Mouse (Mus musculus) hindbrain, embryonic 10.5 days (tissue): Measurements from ENCODE around the gene Ppib. TPM values are rescaled to one million over a fixed set of nuclear protein-coding genes. Genes with fewer than 3 reads are reported as not detected.

Experiments
- DNase-seq: peaks from one replicate; pipeline ENCODE4 v3.0.0-alpha.2; 2017; ENCODE audit warnings: low spot score
- H3K27ac ChIP-seq: fragments of 300-500 bp; sonication (generic); 2 replicates; pipeline ENCODE4 v1.5.1; 2016; ENCODE audit warnings: mild to moderate bottlenecking, moderate library complexity
- H3K27me3 ChIP-seq: fragments of 300-500 bp; sonication (generic); 2 replicates; pipeline ENCODE4 v1.6.1; 2016; ENCODE audit warnings: mild to moderate bottlenecking; ENCODE audit not compliant: poor library complexity, insufficient read depth, severe bottlenecking
- H3K36me3 ChIP-seq: fragments of 300-500 bp; sonication (generic); 2 replicates; pipeline ENCODE4 v1.6.1; 2016; ENCODE audit warnings: mild to moderate bottlenecking, moderate library complexity
- H3K4me1 ChIP-seq: fragments of 300-500 bp; sonication (generic); replicated peaks from 2 replicates; pipeline ENCODE4 v1.6.1; 2016; ENCODE audit warnings: mild to moderate bottlenecking
- H3K4me3 ChIP-seq: fragments of 300-500 bp; sonication (generic); 2 replicates; pipeline ENCODE4 v1.5.1; 2016; ENCODE audit warnings: mild to moderate bottlenecking, moderate library complexity
- H3K9me3 ChIP-seq: fragments of 300-500 bp; sonication (generic); 2 replicates; pipeline ENCODE4 v1.6.1; 2016; ENCODE audit warnings: mild to moderate bottlenecking, moderate library complexity
- WGBS: fragments of 180-500 bp; shearing (Covaris S2); methylation state at CpG from one replicate; pipeline ENCODE4 v1.1.7; 2016; 5-methylcytosine and 5-hydroxymethylcytosine counted together
- polyA plus RNA-seq: library from polyadenylated mRNA; unstranded; fragments of >200 nt; fragmentation: Nextera tagmentation; extraction: Ambion mirVana; gene quantifications from 2 replicates; pipeline ENCODE4 v1.2.1, GENCODE M21; 2016

Ppib gene
- polyA plus RNA-seq, 1 experiment from 2014 or later = 498 TPM

GRCm38 (mm10) chr9:66109574-66109973 lies 49.6 kb downstream of the Ppib start:
- H3K36me3 ChIP-seq = peaks cover 71% of the 10 kb centered on the region
- H3K27me3 ChIP-seq = no peaks in the 10 kb centered on the region
- H3K4me3 ChIP-seq = no peak overlapping the region
- H3K27ac ChIP-seq = no peak overlapping the region
- H3K9me3 ChIP-seq = no peaks in the 10 kb centered on the region
- peaks cover 16% of the 10 kb centered on the region for H3K4me1 ChIP-seq
- DNase-seq = no peak
- WGBS = 91% methylated on average over 1 of the region's 1 CpGs

DNA sequence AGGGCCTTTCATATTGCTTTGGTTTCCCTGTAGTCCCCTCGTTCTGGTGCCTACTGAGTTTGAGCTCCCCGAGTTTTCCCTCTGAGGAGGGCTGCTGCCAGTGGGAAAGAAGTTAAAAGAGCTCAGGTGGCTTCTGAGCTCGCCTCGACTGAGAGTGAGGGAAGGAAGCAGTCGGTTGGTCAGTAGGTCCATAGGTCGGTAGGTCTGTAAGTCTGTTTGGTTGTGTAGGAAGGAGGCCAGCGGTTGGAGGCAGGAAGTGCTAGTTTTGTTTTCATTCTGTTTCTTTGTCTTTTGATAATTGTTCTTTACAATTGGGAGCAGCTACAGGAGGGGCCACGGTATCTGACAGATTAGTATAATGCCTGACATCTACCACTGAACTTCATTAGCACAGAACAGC lies 50.1 kb downstream of the Ppib start:
- H3K36me3 ChIP-seq = peaks cover 71% of the 10 kb centered on the region

GRCm38 (mm10) chr9:66110611-66111379 lies 50.8 kb downstream of the Ppib start:
- no peak for DNase-seq
- Histone ChIP-seq H3K27ac (peak overlapping the region; percentile 77), H3K4me3 (no peak overlapping the region), H3K9me3 (no peaks in the 10 kb centered on the region), H3K27me3 (no peaks in the 10 kb centered on the region), H3K4me1 (peaks cover 16% of the 10 kb centered on the region), H3K36me3 (peaks cover 71% of the 10 kb centered on the region)
- WGBS = 48% methylated on average over 8 of the region's 8 CpGs

More for the DNA sequence above, 50.1 kb downstream of the Ppib start:
- no peaks in the 10 kb centered on the region for H3K27me3 ChIP-seq
- no peak overlapping the region for H3K4me3 ChIP-seq
- 63% methylated on average over 8 of the region's 8 CpGs for WGBS
- peak overlapping the region; percentile 77 for H3K27ac ChIP-seq
- DNase-seq = no peak
- no peaks in the 10 kb centered on the region for H3K9me3 ChIP-seq
- H3K4me1 ChIP-seq = peaks cover 16% of the 10 kb centered on the region

- H3K4me3 ChIP-seq = no peak overlapping the region
- H3K4me1 ChIP-seq = peaks cover 21% of the 10 kb centered on the region
- H3K36me3 ChIP-seq = peaks cover 59% of the 10 kb centered on the region
- no peaks in the 10 kb centered on the region for H3K27me3 ChIP-seq
- 86% methylated on average over 3 of the region's 3 CpGs for WGBS
- DNase-seq = no peak
- no peaks in the 10 kb centered on the region for H3K9me3 ChIP-seq
- no peak overlapping the region for H3K27ac ChIP-seq
Measured at GRCm38 (mm10) chr9:66114341-66114740, 54.3 kb downstream of the Ppib start.

Other genes with a start within 250 kb of the Ppib start
- 6.8 and 9.2 TPM in 2 replicates for gene Zfp609, start 232.7 kb upstream of the Ppib start, polyA plus RNA-seq
- 187 and 280 TPM in 2 replicates for gene Pclaf, start 170.0 kb upstream of the Ppib start, polyA plus RNA-seq
- 29.7 and 32.3 TPM in 2 replicates for gene Trip4, start 151.4 kb upstream of the Ppib start, polyA plus RNA-seq
- 19.3 and 21.5 TPM in 2 replicates for gene Csnk1g1, start 151.3 kb upstream of the Ppib start, polyA plus RNA-seq
- gene Snx22, start 9.5 kb downstream of the Ppib start, polyA plus RNA-seq = 3.5 and 4.6 TPM in 2 replicates
- 128 and 136 TPM in 2 replicates for gene Snx1, start 66.4 kb downstream of the Ppib start, polyA plus RNA-seq
- gene Ciao2a, start 66.4 kb downstream of the Ppib start, polyA plus RNA-seq = 138 and 149 TPM in 2 replicates
- 3.5 and 5.1 TPM in 2 replicates for gene Dapk2, start 98.0 kb downstream of the Ppib start, polyA plus RNA-seq